Mouse (Mus musculus) kidney, postnatal 0 days (tissue): Measurements from ENCODE around the gene Olfr222. TPM values are rescaled to one million over a fixed set of nuclear protein-coding genes. Genes with fewer than 3 reads are reported as not detected.

ENCODE experiments used
- ATAC-seq: fragments of 200-750 bp; cut with Nextera tagmentation; replicated peaks from 2 replicates; pipeline ENCODE4 v1.8.0; 2017; ENCODE audit warnings: low read depth, moderate number of reproducible peaks, moderate TSS enrichment, moderate library complexity; ENCODE audit not compliant: low FRiP score
- DNase-seq: peaks from one replicate; pipeline ENCODE4 v3.0.0-alpha.2; 2016; ENCODE audit warnings: low spot score
- H3K27ac ChIP-seq: fragments of 300-500 bp; sonication (generic); 2 replicates; pipeline ENCODE4 v1.5.1; 2014; ENCODE audit warnings: mild to moderate bottlenecking
- H3K27me3 ChIP-seq: fragments of 300-500 bp; sonication (generic); 2 replicates; pipeline ENCODE4 v1.6.1; 2014; ENCODE audit warnings: low read length, mixed read lengths; ENCODE audit not compliant: insufficient read depth
- H3K36me3 ChIP-seq: fragments of 300-500 bp; sonication (generic); 2 replicates; pipeline ENCODE4 v1.6.1; 2014; ENCODE audit warnings: low read length, mixed read lengths; ENCODE audit not compliant: insufficient read depth
- H3K4me1 ChIP-seq: fragments of 300-500 bp; sonication (generic); replicated peaks from 2 replicates; pipeline ENCODE4 v1.6.1; 2014; ENCODE audit warnings: antibody characterized with exemption, low read length, mixed read lengths; ENCODE audit not compliant: insufficient read depth
- H3K4me2 ChIP-seq: fragments of 300-500 bp; sonication (generic); 2 replicates; pipeline ENCODE4 v1.6.1; 2014; ENCODE audit warnings: mild to moderate bottlenecking, low read length, moderate library complexity, mixed read lengths
- H3K4me3 ChIP-seq: fragments of 300-500 bp; sonication (generic); replicated peaks from 2 replicates; pipeline ENCODE4 v1.5.1; 2014; ENCODE audit warnings: low read depth, low read length
- H3K9ac ChIP-seq: fragments of 300-500 bp; sonication (generic); 2 replicates; pipeline ENCODE4 v1.6.1; 2014; ENCODE audit warnings: low read depth, low read length
- H3K9me3 ChIP-seq: fragments of 300-500 bp; sonication (generic); replicated peaks from 2 replicates; pipeline ENCODE4 v1.6.1; 2016; ENCODE audit warnings: low read length, inconsistent platforms, mixed read lengths
- CTCF ChIP-seq: IDR thresholded peaks from 2 replicates; pipeline ENCODE4 v1.5.1; 2016; ENCODE audit warnings: antibody characterized with exemption, low read depth, mild to moderate bottlenecking, moderate library complexity
- WGBS: fragments of 180-500 bp; shearing (Covaris S2); extraction: QIAGEN DNeasy Blood & Tissue Kit; methylation state at CpG from one replicate; pipeline ENCODE4 v1.1.7; 2014; 5-methylcytosine and 5-hydroxymethylcytosine counted together
- polyA plus RNA-seq: library from polyadenylated mRNA; unstranded; fragments of >200 nt; fragmentation: Nextera tagmentation; extraction: Ambion mirVana; gene quantifications from 2 replicates; pipeline ENCODE4 v1.2.1, GENCODE M21; 2015

Gene Olfr222
- polyA plus RNA-seq, 1 experiment from 2014 or later, result not detected

GRCm38 (mm10) chr11:59575726-59576125, 309 bp downstream of the Olfr222 start:
- DNase-seq (no peak), ATAC-seq (no peak)
- Histone ChIP-seq H3K4me2 (no peak overlapping the region), H3K9me3 (no peaks in the 10 kb centered on the region), H3K4me3 (no peak overlapping the region), H3K9ac (no peak overlapping the region), H3K27me3 (no peaks in the 10 kb centered on the region), H3K36me3 (no peaks in the 10 kb centered on the region), H3K4me1 (no peaks in the 10 kb centered on the region), H3K27ac (no peak overlapping the region)
- TF ChIP-seq CTCF, result no peak
- WGBS, result 35% methylated on average over 9 of the region's 9 CpGs

- peak; percentile 69 for TF ChIP-seq CTCF
- Histone ChIP-seq H3K9me3 (no peaks in the 10 kb centered on the region), H3K27ac (no peak overlapping the region), H3K4me2 (no peak overlapping the region), H3K4me3 (no peak overlapping the region), H3K27me3 (no peaks in the 10 kb centered on the region), H3K9ac (no peak overlapping the region), H3K4me1 (no peaks in the 10 kb centered on the region), H3K36me3 (no peaks in the 10 kb centered on the region)
- peak; percentile 40 for DNase-seq
- WGBS, result 62% methylated on average over 3 of the region's 3 CpGs
- ATAC-seq, result no peak
Observed at GRCm38 (mm10) chr11:59569306-59569705, 6.7 kb downstream of the Olfr222 start.

- Histone ChIP-seq H3K36me3 (no peaks in the 10 kb centered on the region), H3K9ac (no peak overlapping the region), H3K27ac (no peak overlapping the region), H3K4me3 (no peak overlapping the region), H3K27me3 (no peaks in the 10 kb centered on the region), H3K4me1 (no peaks in the 10 kb centered on the region), H3K4me2 (no peak overlapping the region), H3K9me3 (no peaks in the 10 kb centered on the region)
- WGBS, result 81% methylated on average over 9 of the region's 9 CpGs
- DNase-seq (no peak), ATAC-seq (no peak)
- no peak for TF ChIP-seq CTCF
Observed at GRCm38 (mm10) chr11:59562837-59563236, 13.2 kb downstream of the Olfr222 start.

GRCm38 (mm10) chr11:59562336-59562735, 13.7 kb downstream of the Olfr222 start:
- ATAC-seq (no peak), DNase-seq (no peak)
- Histone ChIP-seq H3K27ac (no peak overlapping the region), H3K4me3 (no peak overlapping the region), H3K9ac (no peak overlapping the region), H3K9me3 (no peaks in the 10 kb centered on the region), H3K36me3 (no peaks in the 10 kb centered on the region), H3K27me3 (no peaks in the 10 kb centered on the region), H3K4me1 (no peaks in the 10 kb centered on the region), H3K4me2 (no peak overlapping the region)
- TF ChIP-seq CTCF, result no peak
- 95% methylated on average over 4 of the region's 4 CpGs for WGBS

- Histone ChIP-seq H3K27me3 (no peaks in the 10 kb centered on the region), H3K36me3 (no peaks in the 10 kb centered on the region), H3K4me3 (no peak overlapping the region), H3K27ac (no peak overlapping the region), H3K9ac (no peak overlapping the region), H3K4me2 (no peak overlapping the region), H3K4me1 (no peaks in the 10 kb centered on the region), H3K9me3 (no peaks in the 10 kb centered on the region)
- ATAC-seq (no peak), DNase-seq (no peak)
- WGBS, result 73% methylated on average over 3 of the region's 3 CpGs
- no peak for TF ChIP-seq CTCF
Observed at GRCm38 (mm10) chr11:59560906-59561305, 15.1 kb downstream of the Olfr222 start.

- TF ChIP-seq CTCF, result no peak
- Histone ChIP-seq H3K9me3 (no peaks in the 10 kb centered on the region), H3K9ac (no peak overlapping the region), H3K27me3 (no peaks in the 10 kb centered on the region), H3K4me2 (no peak overlapping the region), H3K27ac (no peak overlapping the region), H3K4me3 (no peak overlapping the region), H3K36me3 (no peaks in the 10 kb centered on the region), H3K4me1 (no peaks in the 10 kb centered on the region)
- no peak for DNase-seq
- ATAC-seq, result no peak
- 71% methylated on average over 8 of the region's 8 CpGs for WGBS
Observed at GRCm38 (mm10) chr11:59554535-59554934, 21.5 kb downstream of the Olfr222 start.

- WGBS, result 94% methylated on average over 11 of the region's 11 CpGs
- H3K9ac ChIP-seq, result no peak overlapping the region
Observed at GRCm38 (mm10) chr11:59554127-59554526, 21.9 kb downstream of the Olfr222 start.

More at GRCm38 (mm10) chr11:59554127-59554526, 21.9 kb downstream of the Olfr222 start:
- Histone ChIP-seq H3K27ac (no peak overlapping the region), H3K27me3 (no peaks in the 10 kb centered on the region), H3K9me3 (no peaks in the 10 kb centered on the region), H3K36me3 (no peaks in the 10 kb centered on the region), H3K4me1 (no peaks in the 10 kb centered on the region), H3K4me3 (no peak overlapping the region), H3K4me2 (no peak overlapping the region)
- TF ChIP-seq CTCF, result no peak
- no peak for ATAC-seq
- no peak for DNase-seq
